Mouse (Mus musculus): ENCODE measurements around the gene Tpsg1.

- TF ChIP-seq CTCF (IDR thresholded peaks at IDR 0.05; ENCODE audit: low read depth) (no peak), EP300 (IDR thresholded peaks at IDR 0.05; ENCODE audit: low read depth) (no peak)
These were observed 41.1 kb downstream of the Tpsg1 start for GRCm38 (mm10) chr17:25410180-25410579.

Measured in liver, postnatal 0 days (tissue).